Mouse (Mus musculus): ENCODE measurements at regions not wholly inside any gene's neighbourhood (a gene's known extent, or its start where the extent isn't known, plus 50 kb on each side); places are given as distances from the start of the nearest gene placed in this dataset.

DNA sequence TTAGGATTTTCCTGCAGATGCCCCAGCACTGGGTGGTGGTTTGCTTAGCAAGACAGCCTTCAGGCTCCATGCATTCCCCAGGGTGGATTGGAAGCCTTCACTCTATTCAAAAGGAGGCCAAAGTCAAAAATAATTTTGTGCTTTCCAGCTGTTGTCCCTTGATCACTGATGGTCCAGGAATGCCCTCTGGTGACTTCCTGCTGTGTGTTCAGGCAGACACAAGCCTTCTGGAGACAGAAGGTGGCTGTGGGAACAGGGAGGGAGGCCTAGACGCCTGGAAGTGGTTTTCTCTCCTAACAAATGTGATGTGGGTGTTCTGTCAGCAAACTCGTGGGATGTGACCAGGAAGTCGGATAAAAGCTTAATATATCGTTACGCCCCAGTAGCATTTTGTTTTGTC lies 81.3 kb downstream of the Atp6ap1l start:
- peak in 1 of 2 experiments; percentile 8 for DNase-seq (ENCODE audit: low spot score in 2 of 2)

DNA sequence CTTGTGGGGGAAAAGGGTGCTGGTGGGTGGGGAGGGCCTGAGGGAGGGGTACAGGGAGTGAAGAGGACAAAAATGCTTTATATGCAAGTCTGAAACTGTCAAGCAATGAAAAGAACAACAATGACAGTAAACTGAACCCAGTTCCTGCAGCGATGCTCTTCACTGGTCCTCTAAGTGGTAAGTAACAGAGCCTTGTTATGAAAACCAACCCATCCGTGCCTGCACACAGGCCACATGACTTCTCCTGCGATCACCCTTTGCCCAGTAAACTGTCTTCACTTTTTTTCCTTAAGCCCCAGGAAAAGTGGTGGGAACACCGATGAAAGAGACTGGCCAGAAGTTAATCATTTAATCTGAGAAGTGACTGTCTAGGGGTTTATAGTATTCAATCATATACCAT lies 83.3 kb downstream of the Atp6ap1l start:
- no peak for DNase-seq (ENCODE audit: low spot score in 2 of 2)

DNA sequence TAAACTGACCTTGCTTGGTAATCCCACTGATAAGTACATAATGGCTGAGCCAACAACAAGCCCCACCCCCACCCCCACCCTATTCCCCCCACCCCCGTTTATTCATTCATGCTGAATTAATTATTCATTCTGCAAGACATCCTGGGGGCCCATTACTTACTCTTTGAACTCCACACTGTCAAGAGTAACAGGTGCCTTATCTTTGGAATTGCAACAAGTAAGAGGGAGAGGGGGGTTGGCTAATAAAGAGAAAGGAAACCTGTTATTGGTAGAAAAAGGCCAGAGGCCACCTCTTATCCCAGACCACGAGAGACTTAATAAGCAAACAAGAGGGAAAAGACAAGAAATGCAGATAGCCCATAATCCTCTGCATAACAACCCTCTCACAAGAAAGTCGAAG lies 84.7 kb downstream of the Atp6ap1l start:
- no peak for DNase-seq (ENCODE audit: low spot score in 2 of 2)

DNA sequence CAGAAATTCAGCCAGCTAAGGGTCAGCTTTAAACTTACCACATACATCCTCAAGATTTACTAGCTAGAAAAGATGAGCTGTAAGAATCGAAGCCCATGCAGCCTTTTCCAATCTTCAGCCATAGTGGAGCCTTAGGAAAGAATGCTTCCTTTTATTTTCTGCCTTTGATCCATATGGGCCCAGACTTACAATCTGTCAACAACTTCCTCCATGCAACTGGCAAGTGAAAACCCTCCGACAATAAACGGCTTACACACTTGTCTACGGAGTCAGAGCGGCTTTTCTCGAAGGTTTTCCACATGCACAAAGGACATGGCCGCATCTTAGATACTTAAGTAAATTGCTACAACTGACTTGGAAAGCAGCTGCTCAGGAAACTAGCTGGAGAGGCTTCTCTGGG lies 85.2 kb downstream of the Atp6ap1l start:
- no peak for DNase-seq (ENCODE audit: low spot score in 2 of 2)

DNA sequence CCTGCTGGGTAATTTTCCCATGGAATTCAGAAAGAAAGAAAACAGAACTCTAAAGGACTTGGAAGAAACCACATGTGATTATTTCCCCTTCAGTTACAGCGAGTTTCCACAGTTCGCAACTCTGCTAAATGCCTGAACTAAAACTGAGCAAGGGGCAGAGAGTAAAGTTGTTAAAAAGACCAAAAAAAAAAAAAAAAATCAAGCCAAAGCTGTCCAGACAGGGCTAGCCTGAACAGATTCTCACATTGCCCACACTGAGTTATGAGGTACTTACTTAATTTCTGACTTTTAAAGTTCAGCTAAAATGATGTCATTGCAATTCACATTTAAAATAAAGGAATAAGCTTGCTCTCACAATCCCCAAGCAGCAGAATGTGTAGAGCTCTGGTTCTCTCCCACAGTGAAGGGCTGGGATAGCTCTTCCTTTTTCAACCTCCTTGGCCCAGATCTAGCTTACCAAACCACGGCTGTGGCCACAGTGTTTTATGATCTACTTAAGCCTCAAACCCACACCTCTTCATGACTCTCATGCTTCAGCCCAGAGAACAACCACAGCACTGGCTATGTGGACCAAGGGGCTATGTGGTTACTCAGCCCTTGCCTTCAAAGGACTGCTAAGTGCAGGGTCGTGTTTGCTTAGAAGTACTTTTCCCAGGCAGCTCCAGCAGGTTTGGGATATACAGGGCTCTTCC lies 90.8 kb downstream of the Atp6ap1l start:
- DNase-seq (ENCODE audit: low spot score in 2 of 2) = no peak

DNA sequence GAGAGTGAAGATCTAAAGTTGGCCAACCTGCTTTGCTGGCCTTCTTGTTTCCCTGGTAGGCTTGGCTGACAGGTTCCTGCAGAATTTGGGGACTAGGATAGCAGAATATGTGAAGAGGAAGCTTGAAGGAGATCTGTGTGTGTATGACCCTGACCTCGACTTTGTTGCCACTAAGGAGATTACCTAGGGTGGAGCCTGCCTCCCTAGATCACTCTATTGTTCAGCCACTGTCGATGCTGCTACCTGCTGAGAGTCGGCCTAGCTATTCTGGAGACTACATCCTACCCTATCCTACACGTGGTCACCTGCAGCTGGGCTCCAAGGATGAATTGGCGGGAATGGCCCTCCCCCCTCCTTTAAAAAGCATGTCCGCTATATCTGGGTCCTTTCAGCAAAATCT lies 95.1 kb downstream of the Atp6ap1l start:
- no peak for DNase-seq (ENCODE audit: low spot score in 2 of 2)

DNA sequence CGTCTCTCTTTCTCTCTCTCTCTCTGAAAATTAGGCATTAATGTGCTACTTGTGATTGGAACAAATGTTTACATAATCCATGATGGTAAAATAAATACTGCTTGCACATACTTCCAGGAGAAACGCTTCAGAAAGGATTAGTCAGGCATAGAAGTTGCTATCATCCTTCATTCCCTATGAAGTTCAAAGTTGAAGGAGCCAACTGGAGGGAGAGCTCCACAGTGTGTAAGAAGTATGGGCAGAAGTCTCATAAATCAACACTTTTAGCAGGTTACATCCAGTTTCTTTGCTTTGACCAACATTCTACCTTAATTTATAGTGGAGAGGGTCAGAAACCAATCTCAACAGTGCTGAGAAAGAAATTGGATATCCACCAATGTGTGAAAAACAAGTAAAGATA lies 105.5 kb downstream of the Atp6ap1l start:
- DNase-seq (ENCODE audit: low spot score in 2 of 2) = no peak

DNA sequence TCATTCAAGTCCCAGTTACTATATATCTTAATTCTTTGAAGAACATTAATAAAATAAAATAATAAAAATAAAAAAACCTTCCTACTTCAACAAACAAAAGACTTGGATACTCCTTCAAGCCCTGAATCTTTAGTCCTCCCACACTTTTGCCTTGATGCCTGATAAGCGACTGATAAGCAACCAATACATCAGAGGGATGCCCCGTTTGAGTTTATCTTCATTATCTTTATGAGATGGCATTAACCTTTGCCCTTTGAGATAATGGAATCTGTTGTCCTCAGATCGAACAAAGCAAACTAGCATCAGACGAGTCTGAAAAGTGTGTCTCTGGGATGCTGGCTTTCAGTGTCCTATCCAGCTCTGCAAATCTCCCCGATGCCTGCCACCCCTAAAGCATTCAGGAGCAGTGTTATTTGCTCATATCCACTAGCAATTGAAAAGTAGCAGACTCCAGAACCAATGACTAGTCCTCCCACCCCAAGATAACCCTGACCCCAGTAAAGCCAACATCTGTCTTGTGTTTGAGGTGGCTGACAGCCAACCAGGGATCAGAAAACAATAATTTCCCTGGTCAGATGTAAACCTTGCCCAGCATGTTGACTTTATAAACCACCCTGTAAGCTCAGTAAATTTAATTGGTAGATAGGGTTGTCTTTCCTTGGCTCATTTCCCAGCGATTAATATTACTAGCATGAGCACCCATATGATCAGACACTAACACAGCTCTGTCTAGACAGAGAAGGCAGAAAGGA lies 106.2 kb downstream of the Atp6ap1l start:
- DNase-seq (ENCODE audit: low spot score in 2 of 2) = no peak

DNA sequence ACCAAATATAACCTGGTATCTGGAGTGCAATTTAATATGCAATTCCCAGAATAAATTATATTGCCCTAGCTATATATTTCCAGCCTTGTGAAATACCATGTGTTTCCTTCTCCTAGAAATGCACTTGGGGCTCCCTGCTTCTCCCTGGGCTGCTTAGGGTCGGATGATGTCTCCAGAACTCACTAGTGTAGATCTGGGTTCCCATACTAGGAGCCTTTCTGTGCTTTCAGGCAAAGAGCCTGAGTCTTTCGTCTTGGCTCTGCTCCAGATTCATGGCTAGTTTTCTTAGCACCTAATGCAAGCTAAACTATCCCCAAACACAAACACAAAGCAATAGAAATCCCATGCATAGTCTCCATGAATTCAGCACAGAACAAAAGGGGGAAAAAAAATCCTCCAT lies 106.8 kb downstream of the Atp6ap1l start:
- no peak for DNase-seq (ENCODE audit: low spot score in 2 of 2)

DNA sequence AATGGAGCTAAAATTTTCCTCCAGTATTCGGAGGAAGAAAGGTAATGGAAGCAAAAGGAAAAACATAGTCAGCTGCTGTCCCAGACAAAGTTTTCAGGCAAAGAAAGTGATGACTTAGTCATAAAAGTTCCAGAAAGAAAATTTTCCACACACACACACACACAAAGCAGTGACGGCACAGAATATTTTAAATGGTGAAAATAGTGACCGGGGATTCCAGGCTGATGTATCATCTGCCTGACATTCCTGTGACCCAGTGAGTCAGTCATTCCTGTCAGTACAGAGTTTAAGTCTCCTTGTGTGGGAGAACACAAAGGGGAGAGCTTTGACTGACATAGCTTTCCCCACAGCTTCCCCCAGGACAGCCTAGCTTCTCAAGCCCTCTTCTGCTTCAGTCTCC lies 107.9 kb downstream of the Atp6ap1l start:
- DNase-seq (ENCODE audit: low spot score in 2 of 2) = no peak

DNA sequence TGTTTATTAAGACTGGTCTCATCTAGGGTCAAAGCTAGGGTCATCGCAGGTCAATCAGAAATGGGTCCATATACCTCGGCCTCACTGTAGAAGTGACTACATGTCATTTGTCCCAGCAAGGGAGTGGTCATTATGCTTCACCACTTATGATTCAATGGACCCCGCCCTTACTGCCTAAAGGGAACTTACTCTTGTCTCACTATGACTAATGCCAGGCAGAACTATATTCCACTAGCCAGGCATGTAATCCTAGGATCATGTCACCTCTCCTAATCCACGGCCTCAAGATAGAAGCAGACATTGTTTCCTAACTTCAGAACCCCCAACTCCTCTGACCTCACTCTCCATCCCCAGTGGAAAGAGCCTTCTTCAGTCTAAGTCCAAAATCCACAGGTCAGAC lies 108.3 kb downstream of the Atp6ap1l start:
- DNase-seq (ENCODE audit: low spot score in 2 of 2) = no peak

DNA sequence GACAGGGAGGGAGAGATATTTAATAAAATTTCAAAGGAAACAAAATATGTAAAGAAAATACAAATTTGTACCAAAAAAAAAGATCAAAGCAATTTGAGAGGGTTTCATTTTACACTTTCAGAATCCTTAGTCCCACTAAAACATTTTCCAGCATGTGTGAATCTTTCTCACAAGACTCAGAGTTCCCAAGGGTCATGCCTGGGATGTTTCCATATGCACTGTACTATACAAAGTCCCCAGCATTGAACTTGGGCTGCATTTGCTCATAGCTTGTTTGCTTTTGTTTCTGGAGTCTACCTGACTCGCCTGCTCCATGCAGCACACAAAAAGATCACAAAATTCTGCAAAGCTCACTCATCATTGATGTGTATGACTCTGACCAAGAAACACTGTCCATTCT lies 122.7 kb downstream of the Atp6ap1l start:
- no peak for DNase-seq (ENCODE audit: low spot score in 2 of 2)

DNA sequence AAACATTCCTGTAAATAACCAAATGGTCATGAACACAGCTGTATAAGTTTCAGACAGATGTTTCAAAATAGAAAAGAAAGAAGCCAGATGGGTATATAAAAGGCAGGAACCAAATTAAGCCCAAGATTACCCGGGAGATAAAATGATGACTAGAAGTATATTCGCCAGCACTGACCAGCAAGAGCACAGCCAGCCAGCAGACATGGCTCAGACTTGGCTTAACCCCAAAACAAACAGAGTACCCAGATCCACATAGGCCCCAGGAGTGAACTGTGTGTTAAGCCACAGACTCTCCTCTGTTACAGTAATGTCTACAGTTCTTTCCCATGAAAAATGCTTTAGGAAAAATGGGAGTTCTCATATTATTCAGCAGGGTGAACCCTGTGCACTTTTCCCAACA lies 123.2 kb downstream of the Atp6ap1l start:
- no peak for DNase-seq (ENCODE audit: low spot score in 2 of 2)

DNA sequence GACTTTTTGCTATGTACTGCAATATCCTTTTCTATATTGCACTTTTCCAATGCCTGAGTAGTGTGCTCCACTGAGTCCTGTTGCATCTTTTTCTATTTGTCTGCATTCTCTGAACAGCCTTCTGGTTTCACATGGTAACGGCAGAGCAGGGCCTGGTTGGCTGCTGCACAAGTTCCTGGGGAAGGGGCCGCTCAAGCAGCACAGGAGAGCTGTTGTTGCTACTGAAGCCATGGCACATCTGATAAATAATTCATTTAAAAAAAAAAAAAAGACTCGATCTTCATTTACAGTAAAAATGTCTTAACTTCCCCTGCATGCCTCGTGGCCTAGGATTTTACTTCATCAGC lies 127.2 kb downstream of the Atp6ap1l start:
- no peak for DNase-seq (ENCODE audit: low spot score in 2 of 2)

DNA sequence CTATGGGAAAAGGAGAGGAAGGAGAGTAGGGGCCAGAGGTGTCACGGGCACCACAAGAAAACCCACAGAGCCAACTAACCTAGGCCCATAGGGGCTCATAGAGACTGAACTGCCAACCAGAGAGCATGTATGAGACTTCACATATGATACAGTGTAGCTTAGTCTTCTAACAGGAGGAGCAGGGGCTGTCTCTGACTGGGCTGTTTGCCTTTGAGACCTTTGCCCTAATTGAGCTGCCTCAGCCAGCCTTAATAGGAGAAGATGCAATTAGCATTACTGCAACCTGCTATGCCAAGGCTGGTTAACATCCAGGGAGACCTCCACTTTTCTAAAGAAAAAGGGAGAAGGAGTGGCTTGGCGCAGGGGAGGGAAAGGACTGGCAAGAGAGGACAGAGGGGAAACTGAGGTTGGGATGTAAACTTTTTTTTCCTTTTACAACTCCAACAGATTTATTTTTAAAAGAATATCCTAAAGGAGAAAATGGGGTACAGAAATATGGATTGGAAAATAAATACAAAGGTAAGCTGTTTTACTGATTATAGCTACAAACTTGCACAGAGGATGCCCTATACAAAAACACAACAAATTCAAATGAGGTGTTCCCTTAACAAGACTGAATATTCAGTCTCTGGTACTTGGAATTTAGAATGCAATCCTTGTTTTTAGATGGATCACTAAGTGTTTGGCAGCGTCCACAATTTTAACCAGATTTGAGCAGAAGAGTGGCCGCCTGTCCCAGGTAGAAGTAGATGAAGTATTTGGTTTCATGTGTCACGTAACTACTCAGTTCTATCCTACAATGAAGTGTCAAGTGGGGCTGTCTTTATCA lies 127.8 kb downstream of the Atp6ap1l start:
- no peak for DNase-seq (ENCODE audit: low spot score in 2 of 2)

DNA sequence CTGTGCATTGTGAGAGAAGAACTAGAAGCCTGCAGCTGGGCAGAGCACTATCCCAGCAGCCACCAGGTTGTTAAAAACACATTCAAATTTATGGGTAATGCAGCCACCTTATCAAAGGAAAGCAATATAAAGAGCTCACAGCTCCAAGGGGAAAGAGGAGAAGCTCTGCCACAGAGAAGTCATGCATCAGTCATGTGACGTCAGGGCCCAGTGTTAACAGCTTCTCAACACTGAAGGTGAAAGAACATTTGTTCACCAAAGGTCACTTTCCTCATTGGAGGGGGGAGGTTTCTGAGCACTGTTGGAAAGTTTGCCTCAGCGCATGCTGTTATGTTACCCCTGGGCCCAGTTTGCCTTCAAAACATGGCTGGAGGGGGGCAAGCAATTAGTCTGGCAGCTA lies 143.0 kb downstream of the Atp6ap1l start:
- DNase-seq (ENCODE audit: low spot score in 2 of 2) = no peak

DNA sequence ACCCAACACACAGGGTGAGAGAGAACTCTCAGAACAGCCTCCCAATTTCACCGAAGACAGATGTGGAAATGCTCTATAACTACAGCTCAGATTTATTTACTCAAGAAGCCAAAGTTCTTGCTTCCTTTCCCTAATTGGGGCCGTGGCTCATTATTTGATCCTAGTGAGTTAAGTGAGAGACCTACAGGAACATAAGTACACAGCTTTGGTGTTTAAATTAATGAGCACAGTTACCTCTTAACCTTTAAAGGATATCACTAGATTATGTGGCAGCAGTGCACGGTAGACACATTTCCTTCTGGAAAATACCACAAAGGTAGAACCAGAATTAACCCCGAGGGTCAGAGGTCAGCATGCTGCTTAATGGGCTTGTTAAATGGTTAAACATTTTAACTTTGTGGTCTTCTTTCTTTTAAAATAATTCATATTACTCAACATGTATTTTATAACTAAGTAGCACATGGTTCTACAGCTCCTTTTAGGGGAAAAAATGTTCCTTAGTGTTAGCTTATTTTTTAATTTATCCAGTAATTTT lies 144.6 kb downstream of the Atp6ap1l start:
- DNase-seq (ENCODE audit: low spot score in 2 of 2) = no peak

DNA sequence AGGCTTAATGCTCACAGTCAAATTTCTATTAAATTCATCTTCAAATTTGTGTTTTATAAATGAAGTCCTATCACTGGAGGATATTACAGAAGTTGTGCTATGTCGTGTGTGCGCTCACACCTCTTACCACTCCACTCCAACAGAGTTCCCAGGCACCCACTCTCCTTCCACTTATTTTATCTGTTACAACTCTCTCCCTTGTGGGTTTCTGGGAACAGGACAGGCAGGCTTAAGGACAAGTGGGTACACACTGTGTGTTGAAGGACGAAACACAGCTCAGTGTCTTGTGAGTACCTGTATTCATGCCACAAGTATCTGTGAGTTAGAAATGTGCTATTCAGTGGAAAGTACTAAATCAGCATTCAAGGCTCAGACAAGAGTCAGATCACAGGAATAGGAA lies 150.7 kb downstream of the Atp6ap1l start:
- DNase-seq (ENCODE audit: low spot score in 2 of 2) = no peak

DNA sequence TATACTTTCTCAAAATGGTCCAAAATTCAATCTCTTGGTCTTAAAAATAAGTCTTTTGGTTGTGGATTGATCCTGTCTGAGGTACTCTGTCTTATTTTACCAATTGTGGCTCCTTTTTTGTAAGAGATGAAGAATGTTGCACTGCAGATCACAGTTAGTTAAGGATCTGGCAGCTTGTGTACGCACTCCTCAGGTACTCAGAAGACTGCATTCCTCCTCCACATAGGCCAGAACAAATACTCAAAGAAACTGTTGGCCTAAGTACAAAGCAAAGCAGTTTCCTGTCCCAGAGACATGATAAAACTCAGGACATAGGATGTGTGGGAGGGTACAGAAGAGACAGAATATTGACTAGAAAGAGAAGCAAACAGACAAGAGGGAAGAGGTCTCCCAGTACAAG lies 155.4 kb downstream of the Atp6ap1l start:
- DNase-seq (ENCODE audit: low spot score in 2 of 2) = no peak

DNA sequence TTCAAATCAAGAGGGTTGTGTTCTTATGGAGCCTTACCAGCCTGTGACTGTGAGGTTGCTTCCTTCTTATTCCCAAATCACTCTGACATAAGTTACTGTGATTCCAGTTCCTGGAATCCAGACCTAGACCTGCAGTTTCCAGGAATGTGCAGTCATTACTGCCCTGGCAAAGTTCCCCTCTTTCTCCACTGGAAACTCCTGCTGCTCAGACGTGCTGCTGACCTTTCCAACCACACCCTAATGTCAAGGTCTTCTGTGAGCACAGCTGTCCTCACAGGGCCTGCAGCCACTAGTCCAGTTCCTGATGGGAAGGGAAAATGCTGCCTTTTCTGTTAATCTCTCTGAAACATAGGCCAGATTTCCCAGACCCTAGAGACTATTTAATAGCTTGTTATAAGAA lies 160.1 kb downstream of the Atp6ap1l start:
- DNase-seq (ENCODE audit: low spot score in 2 of 2) = no peak

DNA sequence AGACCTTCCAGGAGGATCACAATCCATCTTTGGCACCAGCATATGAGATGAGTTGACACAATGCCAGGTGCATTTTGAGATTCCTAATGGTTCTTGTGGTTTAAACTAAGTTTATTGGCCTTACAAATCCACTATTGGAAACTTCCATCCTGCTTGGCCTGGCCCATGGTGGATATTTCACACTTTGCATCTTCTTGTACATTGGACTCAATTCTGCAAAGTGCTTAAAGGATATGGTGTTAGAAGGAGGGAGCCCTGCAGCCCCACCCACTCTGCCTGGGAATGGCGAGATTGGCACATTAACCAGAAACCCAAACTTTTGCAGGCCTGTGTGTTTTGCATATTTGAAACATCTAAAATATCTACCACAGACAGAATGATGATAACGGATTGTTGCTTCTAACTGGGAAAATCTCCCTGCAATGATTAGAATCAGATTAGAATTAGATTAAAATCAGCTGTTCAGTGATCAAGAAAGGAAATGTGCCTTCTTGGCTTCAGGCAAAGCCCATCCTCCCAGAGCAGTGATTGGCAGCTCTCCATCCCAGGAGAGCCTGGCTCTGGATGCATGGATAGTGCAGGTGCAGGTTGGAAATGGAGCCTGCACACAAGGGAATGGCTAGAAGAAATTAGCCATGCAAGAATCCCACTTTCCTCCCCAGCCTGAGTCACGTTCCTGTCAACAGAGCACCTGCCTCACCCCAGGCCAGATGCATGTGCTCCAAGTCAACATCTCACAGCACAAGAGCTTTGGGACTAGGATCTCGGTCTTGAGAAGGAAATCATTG lies 162.3 kb downstream of the Atp6ap1l start:
- DNase-seq (ENCODE audit: low spot score in 2 of 2) = no peak
